Mouse (Mus musculus): Measurements from ENCODE around the gene Slc16a4. TPM values are rescaled to one million over a fixed set of nuclear protein-coding genes. Genes with fewer than 3 reads are reported as not detected.

Slc16a4 gene
- total RNA-seq, 1 experiment, result 0.85 TPM

DNA sequence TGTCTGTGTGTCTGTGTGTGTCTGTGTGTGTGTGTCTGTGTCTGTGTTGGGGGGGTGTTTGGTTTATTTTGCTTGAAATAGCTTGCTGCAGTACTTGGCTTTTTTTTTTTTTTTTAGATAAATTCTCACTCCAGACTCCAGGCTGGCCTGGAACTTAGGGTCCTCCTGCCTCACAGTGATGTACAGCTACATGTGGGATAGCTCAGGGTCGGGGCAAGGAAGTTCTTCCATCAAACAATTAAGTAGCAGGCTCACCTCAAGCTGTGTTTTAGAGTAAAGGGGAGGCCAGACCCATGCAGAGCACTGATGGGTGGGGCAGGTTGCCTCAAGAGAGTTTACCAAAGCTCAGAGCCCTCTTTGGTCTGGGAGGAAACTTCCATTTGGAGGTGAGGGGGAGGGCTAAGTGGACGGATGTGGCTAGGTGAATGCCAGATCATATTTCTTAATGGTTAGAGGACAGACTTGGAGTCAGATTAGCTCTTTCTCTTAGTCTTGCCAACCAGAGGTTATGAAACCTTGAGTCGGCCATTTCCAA is 66.7 kb downstream of the Slc16a4 start:
- Histone ChIP-seq H3K9ac (ENCODE audit: insufficient read depth, low read depth, low read length, poor library complexity, severe bottlenecking) (no peak overlapping the region), H3K4me1 (ENCODE audit: control insufficient read depth in 2 of 2, insufficient read depth in 2 of 2, low read length in 2 of 2, poor library complexity in 1 of 2) (peaks cover 6 to 17% of the 10 kb centered on the region in 2 experiments), H3K36me3 (ENCODE audit: control insufficient read depth, insufficient read depth, low read length, poor library complexity, severe bottlenecking) (no peaks in the 10 kb centered on the region), H3K27ac (ENCODE audit: insufficient read depth, low read depth, low read length, poor library complexity, severe bottlenecking) (no peak overlapping the region), H3K9me3 (ENCODE audit: control insufficient read depth, insufficient read depth, low read depth, low read length) (no peaks in the 10 kb centered on the region), H3K4me3 (ENCODE audit: insufficient read depth in 1 of 2, low read depth in 1 of 2, low read length in 2 of 2, poor library complexity in 1 of 2, severe bottlenecking in 1 of 2) (no peak overlapping the region)
- in situ Hi-C loops (cut with MboI; ENCODE audit: low sequenced_read_pairs in 2 of 2, unreplicated experiment in 2 of 2), result loop anchor here (5.0 to 10.0 kb wide), 2 partner anchors 97 to 105 kb away; partner anchors contain the start of gene Kcnc4 (in 1 of the 2)
- DNase-seq (ENCODE audit: low read depth, low spot score), result no peak
- TF ChIP-seq MAFK (IDR thresholded peaks at IDR 0.05; ENCODE audit: insufficient read depth, low read depth, low read length), result no peak
- no peak for TF ChIP-seq HCFC1 (IDR thresholded peaks at IDR 0.05; ENCODE audit: borderline replicate concordance, insufficient read depth, low read length)
- TF ChIP-seq ZC3H11A (IDR thresholded peaks at IDR 0.05; ENCODE audit: borderline replicate concordance, low read depth, low read length), result no peak
- TF ChIP-seq ZNF384 (IDR thresholded peaks at IDR 0.05; ENCODE audit: low read depth, low read length), result no peak
- TF ChIP-seq CHD2 (IDR thresholded peaks at IDR 0.05; ENCODE audit: low read depth, low read length), result no peak

DNA sequence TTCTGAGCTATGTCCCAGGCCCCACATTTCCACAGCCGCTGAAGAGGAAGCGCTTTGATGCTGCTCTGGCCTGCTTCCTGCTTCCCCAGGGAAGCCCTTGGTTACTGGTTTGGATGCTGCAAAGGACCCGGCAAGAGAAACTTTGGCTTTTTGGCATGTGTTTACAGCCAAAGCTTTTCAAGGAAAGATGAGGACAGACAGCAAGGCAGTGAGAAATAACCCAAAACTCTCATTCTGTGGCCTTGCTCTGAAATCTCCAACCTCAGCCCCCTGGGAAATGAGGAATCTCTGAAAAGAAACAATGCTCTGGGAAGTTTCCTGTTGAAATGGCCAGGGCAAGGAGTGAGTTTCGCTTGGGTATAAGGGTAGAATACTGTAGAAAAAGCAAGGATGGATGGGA is 69.3 kb downstream of the Slc16a4 start:
- TF ChIP-seq ZNF384 (IDR thresholded peaks at IDR 0.05; ENCODE audit: low read depth, low read length), result no peak
- TF ChIP-seq ZC3H11A (IDR thresholded peaks at IDR 0.05; ENCODE audit: borderline replicate concordance, low read depth, low read length), result no peak
- DNase-seq (ENCODE audit: low read depth, low spot score), result no peak
- H3K9me3 ChIP-seq (ENCODE audit: control insufficient read depth, insufficient read depth, low read depth, low read length), result no peaks in the 10 kb centered on the region

More for the DNA sequence above, 69.3 kb downstream of the Slc16a4 start:
- Histone ChIP-seq H3K36me3 (ENCODE audit: control insufficient read depth, insufficient read depth, low read length, poor library complexity, severe bottlenecking) (no peaks in the 10 kb centered on the region), H3K4me1 (ENCODE audit: control insufficient read depth in 2 of 2, insufficient read depth in 2 of 2, low read length in 2 of 2, poor library complexity in 1 of 2) (peaks cover 6 to 15% of the 10 kb centered on the region in 2 experiments), H3K4me3 (ENCODE audit: insufficient read depth in 1 of 2, low read depth in 1 of 2, low read length in 2 of 2, poor library complexity in 1 of 2, severe bottlenecking in 1 of 2) (no peak overlapping the region), H3K9ac (ENCODE audit: insufficient read depth, low read depth, low read length, poor library complexity, severe bottlenecking) (no peak overlapping the region), H3K27ac (ENCODE audit: insufficient read depth, low read depth, low read length, poor library complexity, severe bottlenecking) (no peak overlapping the region)
- in situ Hi-C loops (cut with MboI; ENCODE audit: low sequenced_read_pairs in 2 of 2, unreplicated experiment in 2 of 2), result no loop called here

Other genes with a start within 250 kb of the Slc16a4 start
- gene Kcna2, start 190.1 kb upstream of the Slc16a4 start, total RNA-seq (2012; rRNA removed), result under 0.01 TPM in 1 of 2 replicates, not detected in the other
- not detected in 2 replicates for gene Kcna10, start 108.2 kb upstream of the Slc16a4 start, total RNA-seq (2012; rRNA removed)
- not detected in 2 replicates for gene Cym, start 69.5 kb upstream of the Slc16a4 start, total RNA-seq (2012; rRNA removed)
- gene A630076J17Rik, start 60.6 kb upstream of the Slc16a4 start, total RNA-seq (2012; rRNA removed), result not detected in 2 replicates
- gene Prok1, start 51.5 kb upstream of the Slc16a4 start, total RNA-seq (2012; rRNA removed), result 0.05 TPM in 1 of 2 replicates, not detected in the other
- 58.9 and 76.9 TPM in 2 replicates for gene Lamtor5, start 12.4 kb upstream of the Slc16a4 start, total RNA-seq (2012; rRNA removed)
- gene Rbm15, start 42.4 kb downstream of the Slc16a4 start, total RNA-seq (2012; rRNA removed), result 48.5 and 53.8 TPM in 2 replicates
- gene Kcnc4, start 168.3 kb downstream of the Slc16a4 start, total RNA-seq (2012; rRNA removed), result 0.36 and 0.37 TPM in 2 replicates
- 0.11 and 0.49 TPM in 2 replicates for gene Slc6a17, start 226.8 kb downstream of the Slc16a4 start, total RNA-seq (2012; rRNA removed)